Mouse (Mus musculus) liver, embryonic 14.5 days (tissue): ENCODE measurements around the gene Gphn.

Experiments
- CTCF ChIP-seq: IDR thresholded peaks from 2 replicates; pipeline ENCODE4 v1.5.1; 2016; ENCODE audit warnings: antibody characterized with exemption, low read depth, control low read depth
- EP300 ChIP-seq: IDR thresholded peaks from 2 replicates; pipeline ENCODE4 v1.6.1; 2016; ENCODE audit warnings: antibody characterized with exemption, low read depth

DNA sequence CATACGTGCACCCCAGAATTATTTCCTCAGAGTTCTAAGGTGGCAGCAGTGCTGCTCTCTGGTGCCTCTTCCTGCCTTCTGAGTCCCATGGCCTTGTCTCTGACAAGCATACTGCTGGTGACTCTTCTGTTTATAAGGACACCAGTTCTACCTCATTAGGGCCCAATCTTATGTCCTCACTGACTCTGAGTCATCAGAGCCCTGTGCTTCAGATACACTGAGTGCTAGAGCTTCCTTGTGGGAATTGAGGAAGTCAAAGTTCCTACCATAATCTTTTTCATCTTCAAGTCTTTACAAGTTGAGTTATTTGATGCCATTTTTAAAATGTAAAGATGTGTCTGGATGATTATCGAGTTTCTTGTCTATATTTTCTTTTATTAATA is 452.6 kb downstream of the Gphn start:
- TF ChIP-seq CTCF (no peak), EP300 (no peak)
